Mouse (Mus musculus) heart, embryonic 12.5 days (tissue): ENCODE results near the gene Faim. TPM values are rescaled to one million over a fixed set of nuclear protein-coding genes. Genes with fewer than 3 reads are reported as not detected.
A peak's percentile ranks its signal among the peaks of the same experiment; 100 is the strongest.

Experiments used
- ATAC-seq: fragments of 200-750 bp; cut with Nextera tagmentation; 2 replicates; pipeline ENCODE4 v1.8.0; 2017; ENCODE audit warnings: moderate TSS enrichment, moderate library complexity; ENCODE audit not compliant: insufficient number of reproducible peaks, low FRiP score
- H3K27ac ChIP-seq: fragments of 300-500 bp; sonication (generic); 2 replicates; pipeline ENCODE4 v1.5.1; 2016; ENCODE audit warnings: mild to moderate bottlenecking, moderate library complexity; ENCODE audit not compliant: poor library complexity, severe bottlenecking
- H3K27me3 ChIP-seq: fragments of 300-500 bp; sonication (generic); replicated peaks from 2 replicates; pipeline ENCODE4 v1.6.1; 2016; ENCODE audit warnings: mild to moderate bottlenecking, moderate library complexity
- H3K36me3 ChIP-seq: fragments of 300-500 bp; sonication (generic); 2 replicates; pipeline ENCODE4 v1.6.1; 2016; ENCODE audit warnings: mild to moderate bottlenecking, moderate library complexity
- H3K4me1 ChIP-seq: fragments of 300-500 bp; sonication (generic); replicated peaks from 2 replicates; pipeline ENCODE4 v1.6.1; 2016; ENCODE audit warnings: mild to moderate bottlenecking
- H3K4me2 ChIP-seq: fragments of 300-500 bp; sonication (generic); 2 replicates; pipeline ENCODE4 v1.6.1; 2016; ENCODE audit warnings: mild to moderate bottlenecking, moderate library complexity
- H3K4me3 ChIP-seq: fragments of 300-500 bp; sonication (generic); 2 replicates; pipeline ENCODE4 v1.5.1; 2016; ENCODE audit warnings: mild to moderate bottlenecking
- H3K9ac ChIP-seq: fragments of 300-500 bp; sonication (generic); 2 replicates; pipeline ENCODE4 v1.6.1; 2016; ENCODE audit warnings: mild to moderate bottlenecking, moderate library complexity
- H3K9me3 ChIP-seq: fragments of 300-500 bp; sonication (generic); replicated peaks from 2 replicates; pipeline ENCODE4 v1.6.1; 2016; ENCODE audit warnings: mild to moderate bottlenecking, moderate library complexity
- whole genome bisulfite sequencing: fragments of 180-500 bp; shearing (Covaris S2); methylation state at CpG from one replicate; pipeline ENCODE4 v1.1.7; 2016; 5-methylcytosine and 5-hydroxymethylcytosine counted together
- polyA plus RNA-seq: library from polyadenylated mRNA; unstranded; fragments of >200 nt; fragmentation: Nextera tagmentation; extraction: Ambion mirVana; gene quantifications from 2 replicates; pipeline ENCODE4 v1.2.1, GENCODE M21; 2016

Faim gene
- polyA plus RNA-seq, 1 experiment from 2014 or later, result 35.7 TPM

DNA sequence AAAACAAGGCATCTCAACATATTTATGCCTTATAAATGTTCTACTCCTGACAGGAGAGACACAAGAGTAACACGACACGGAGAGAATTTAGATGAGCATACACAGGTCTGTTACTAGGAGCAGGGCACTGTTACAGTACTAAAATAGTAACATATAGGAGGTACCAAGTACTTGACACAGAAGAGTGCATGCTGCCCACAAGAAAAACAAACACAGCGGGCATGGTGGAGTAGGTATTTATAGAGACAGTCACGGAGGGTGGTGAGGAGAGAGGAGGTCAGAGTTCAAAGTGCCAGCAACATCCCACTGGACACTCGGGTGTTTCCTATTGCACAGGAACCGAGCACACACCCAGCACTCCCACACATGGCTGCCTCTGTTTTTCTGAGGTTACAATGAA is 63.6 kb downstream of the Faim start:
- Histone ChIP-seq H3K4me1 (peaks cover 20% of the 10 kb centered on the region), H3K4me2 (no peak overlapping the region), H3K9me3 (no peaks in the 10 kb centered on the region), H3K36me3 (peaks cover 5% of the 10 kb centered on the region; the same call in 1 of the 2 replicates), H3K4me3 (no peak overlapping the region), H3K27ac (peak overlapping the region; percentile 1; the same call in 1 of the 2 replicates), H3K27me3 (no peaks in the 10 kb centered on the region), H3K9ac (no peak overlapping the region)
- ATAC-seq, result no peak
- WGBS, result 40% methylated on average over 6 of the region's 6 CpGs

Other genes with a start within 250 kb of the Faim start
- not detected in 2 replicates for gene Prr23a1, start 143.9 kb upstream of the Faim start, polyA plus RNA-seq
- not detected in 2 replicates for gene Prr23a2, start 129.9 kb upstream of the Faim start, polyA plus RNA-seq
- 0.15 TPM in 1 of 2 replicates, not detected in the other for gene Prr23a3, start 121.6 kb upstream of the Faim start, polyA plus RNA-seq
- not detected in 2 replicates for gene 7420426K07Rik, start 83.3 kb upstream of the Faim start, polyA plus RNA-seq
- not detected in 2 replicates for gene Foxl2, start 31.1 kb upstream of the Faim start, polyA plus RNA-seq
- gene Gm1123, start 49.3 kb downstream of the Faim start, polyA plus RNA-seq, result 0.14 TPM in 1 of 2 replicates, not detected in the other
- 2.5 and 3.3 TPM in 2 replicates for gene Pik3cb, start 154.2 kb downstream of the Faim start, polyA plus RNA-seq